ENCODE assay signal across 8 mouse cellular contexts in genomic region chr10:62485878-62486582, GRCm38 (mm10). TPM values are rescaled to one million over a fixed set of nuclear protein-coding genes. Genes with fewer than 3 reads are reported as not detected.
A peak's percentile ranks its signal among the peaks of the same experiment; 100 is the strongest.
DNase-seq lines count a peak whose midpoint lies in the region; ATAC-seq and TF ChIP-seq lines count a peak whose summit lies in the region.

No protein-coding gene starts in this region.

- peak overlapping the region; percentile 65 for H3K9ac ChIP-seq in lung, embryonic 15.5 days
- peak overlapping the region; percentile 94 for H3K9ac ChIP-seq in embryonic facial prominence, embryonic 13.5 days

- H3K27me3 ChIP-seq in lung, embryonic 15.5 days, result no peaks in the 10 kb centered on the region
- H3K27me3 ChIP-seq in Patski, result peaks cover 4% of the 10 kb centered on the region
- H3K27me3 ChIP-seq in embryonic facial prominence, embryonic 13.5 days, result no peaks in the 10 kb centered on the region
- H3K27me3 ChIP-seq in megakaryocyte, embryonic 14.5 days (replicated peaks), result no peaks in the 10 kb centered on the region

- DNase-seq in lung, postnatal 14 days, result no peak
- no peak for DNase-seq in Patski (ENCODE audit: low read depth, low spot score)
- no peak for DNase-seq in gastrocnemius, adult 18-20 months (ENCODE audit: low spot score)
- DNase-seq in layer of hippocampus, adult 9-11 months, result no peak

- peak; percentile 75 for ATAC-seq in lung, embryonic 15.5 days (ENCODE audit: borderline replicate concordance, extremely low read depth, low FRiP score, low TSS enrichment)
- ATAC-seq in Patski, result peak; percentile 72
- ATAC-seq in embryonic facial prominence, embryonic 13.5 days (ENCODE audit: insufficient number of reproducible peaks, insufficient read depth, low FRiP score, low TSS enrichment, low read depth), result no peak; the same call in 1 of the 2 replicates
- peak; percentile 11 for ATAC-seq in inflammation-experienced regulatory T-cells, adult 6 months

- WGBS in lung, embryonic 15.5 days, result under 1% methylated on average over 48 of the region's 48 CpGs
- WGBS in embryonic facial prominence, embryonic 13.5 days, result under 1% methylated on average over 42 of the region's 48 CpGs

- peaks cover 16% of the 10 kb centered on the region; the same call in 1 of the 2 replicates for H3K4me1 ChIP-seq in lung, embryonic 15.5 days
- H3K4me1 ChIP-seq in embryonic facial prominence, embryonic 13.5 days, result peaks cover 9% of the 10 kb centered on the region
- peaks cover 34% of the 10 kb centered on the region for H3K4me1 ChIP-seq in megakaryocyte, embryonic 14.5 days

- in situ Hi-C loops in Patski (cut with MboI; ENCODE audit: low pct_unique_long_range_greater_than_20kb), result no loop called here

- H3K4me3 ChIP-seq in lung, embryonic 15.5 days, result peak overlapping the region; percentile 73
- peak overlapping the region; percentile 95 for H3K4me3 ChIP-seq in embryonic facial prominence, embryonic 13.5 days
- H3K4me3 ChIP-seq in megakaryocyte, embryonic 14.5 days (replicated peaks), result peak overlapping the region; percentile 97

- peak overlapping the region; percentile 67 for H3K4me2 ChIP-seq in lung, embryonic 15.5 days
- H3K4me2 ChIP-seq in embryonic facial prominence, embryonic 13.5 days, result peak overlapping the region; percentile 75

- CTCF ChIA-PET in Patski (lab: Charles Lee), result interaction anchor here (0.5 to 2.3 kb wide), 4 partner anchors 11 to 40 kb away, joined by 3 to 8 read pairs (median 3); no protein-coding TSS in a partner anchor

- TF ChIP-seq CTCF in Patski (IDR thresholded peaks at IDR 0.05), result no peak

- no peaks in the 10 kb centered on the region for H3K9me3 ChIP-seq in lung, embryonic 15.5 days
- H3K9me3 ChIP-seq in embryonic facial prominence, embryonic 13.5 days, result no peaks in the 10 kb centered on the region
- H3K9me3 ChIP-seq in megakaryocyte, embryonic 14.5 days, result no peaks in the 10 kb centered on the region

- POLR2A ChIA-PET in Patski (lab: Charles Lee), result interaction anchor here (0.6 to 1.1 kb wide), 2 partner anchors 25 to 315 kb away, joined by 3 to 4 read pairs; no protein-coding TSS in a partner anchor

- peak overlapping the region; percentile 65 for H3K27ac ChIP-seq in lung, embryonic 15.5 days
- H3K27ac ChIP-seq in embryonic facial prominence, embryonic 13.5 days, result peak overlapping the region; percentile 73

- H3K36me3 ChIP-seq in lung, embryonic 15.5 days, result no peaks in the 10 kb centered on the region
- no peaks in the 10 kb centered on the region for H3K36me3 ChIP-seq in embryonic facial prominence, embryonic 13.5 days
- H3K36me3 ChIP-seq in megakaryocyte, embryonic 14.5 days (replicated peaks; ENCODE audit: low read length), result peaks cover 3% of the 10 kb centered on the region

RNA-seq across cellular contexts. Expression of gene Vps26a, which starts 0.6 kb away (rescaled TPM):
- polyA plus RNA-seq in lung, embryonic 15.5 days (2015; fragmentation: Nextera tagmentation; extraction: Ambion mirVana), result 77.6 and 79.0 TPM in 2 replicates
- 81.6 TPM for polyA plus RNA-seq in Patski (2021)
- 76.0 and 76.5 TPM in 2 replicates for polyA plus RNA-seq in embryonic facial prominence, embryonic 13.5 days (2015; fragmentation: Nextera tagmentation; extraction: Ambion mirVana)
- polyA plus RNA-seq in inflammation-experienced regulatory T-cells, adult 6 months (2017; shearing (Covaris generic)), result 10 to 100 TPM; 62.7 to 69.9 (median 69.4) TPM
- polyA plus RNA-seq in megakaryocyte, embryonic 14.5 days (2012; ENCODE audit: insufficient read depth, low replicate concordance), result 1.1 and 8.9 TPM in 2 replicates
- 10 to 100 TPM; 27.5 to 30.4 TPM for total RNA-seq in gastrocnemius, adult 18-20 months (2021)

RNA-seq across cellular contexts. Expression of gene Supv3l1, which starts 36.5 kb away (rescaled TPM):
- polyA plus RNA-seq in lung, embryonic 15.5 days (2015; fragmentation: Nextera tagmentation; extraction: Ambion mirVana), result 26.0 and 27.0 TPM in 2 replicates
- polyA plus RNA-seq in Patski (2021), result 37.2 TPM
- 25.3 and 26.2 TPM in 2 replicates for polyA plus RNA-seq in embryonic facial prominence, embryonic 13.5 days (2015; fragmentation: Nextera tagmentation; extraction: Ambion mirVana)
- 10 to 100 TPM in 2 of 3 experiments, 1 to 10 TPM in 1; 5.9 to 15.5 (median 10.5) TPM for polyA plus RNA-seq in inflammation-experienced regulatory T-cells, adult 6 months (2017; shearing (Covaris generic))
- 10.9 TPM in 2 replicates for polyA plus RNA-seq in megakaryocyte, embryonic 14.5 days (2012; ENCODE audit: insufficient read depth, low replicate concordance)
- 10 to 100 TPM; 14.2 to 16.0 TPM for total RNA-seq in gastrocnemius, adult 18-20 months (2021)

RNA-seq across cellular contexts. Expression of gene 4930507D05Rik, which starts 36.7 kb away (rescaled TPM):
- 0.46 and 0.55 TPM in 2 replicates for polyA plus RNA-seq in lung, embryonic 15.5 days (2015; fragmentation: Nextera tagmentation; extraction: Ambion mirVana)
- 0.24 TPM for polyA plus RNA-seq in Patski (2021)
- 0.60 and 0.73 TPM in 2 replicates for polyA plus RNA-seq in embryonic facial prominence, embryonic 13.5 days (2015; fragmentation: Nextera tagmentation; extraction: Ambion mirVana)
- not detected for polyA plus RNA-seq in inflammation-experienced regulatory T-cells, adult 6 months (2017; shearing (Covaris generic))
- not detected in 2 replicates for polyA plus RNA-seq in megakaryocyte, embryonic 14.5 days (2012; ENCODE audit: insufficient read depth, low replicate concordance)
- not detected for total RNA-seq in gastrocnemius, adult 18-20 months (2021)

RNA-seq across cellular contexts. Expression of gene Srgn, which starts 41.2 kb away (rescaled TPM):
- 43.0 and 50.5 TPM in 2 replicates for polyA plus RNA-seq in lung, embryonic 15.5 days (2015; fragmentation: Nextera tagmentation; extraction: Ambion mirVana)
- polyA plus RNA-seq in Patski (2021), result not detected
- polyA plus RNA-seq in embryonic facial prominence, embryonic 13.5 days (2015; fragmentation: Nextera tagmentation; extraction: Ambion mirVana), result 9.7 and 11.5 TPM in 2 replicates
- 1,000 to 10,000 TPM; 1,485 to 2,247 (median 1,910) TPM for polyA plus RNA-seq in inflammation-experienced regulatory T-cells, adult 6 months (2017; shearing (Covaris generic))
- 95.0 and 696 TPM in 2 replicates for polyA plus RNA-seq in megakaryocyte, embryonic 14.5 days (2012; ENCODE audit: insufficient read depth, low replicate concordance)
- 10 to 100 TPM; 10.5 to 15.0 TPM for total RNA-seq in gastrocnemius, adult 18-20 months (2021)
